13 mouse cellular contexts compared by ENCODE assay signal in the genomic region with DNA sequence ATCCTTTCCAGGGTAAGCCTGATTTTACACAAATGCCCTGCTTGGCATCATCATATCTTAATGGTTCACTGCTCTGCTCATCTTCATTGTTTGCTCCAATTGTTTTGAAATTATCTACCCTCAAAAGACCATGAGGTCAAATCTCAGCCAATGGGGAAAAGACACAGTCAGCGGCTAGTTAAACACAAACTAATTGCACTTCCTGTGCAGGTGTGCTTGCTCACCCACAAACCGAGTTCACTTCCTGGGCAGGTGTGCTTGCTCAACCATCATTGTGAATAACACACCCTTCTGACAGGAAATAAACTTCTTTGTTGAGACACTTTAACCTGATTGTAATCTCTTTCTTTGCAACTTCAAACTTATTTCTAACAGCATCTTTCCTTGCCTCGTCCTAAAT.
DNase-seq lines count a peak whose midpoint lies in the region; ATAC-seq and TF ChIP-seq lines count a peak whose summit lies in the region.
"Had no signal": no experiment of that assay in that cellular context is flagged by ENCODE, and none has a peak within 500 bp of the region (broad histone marks: within the 10 kb centered on the region; RNA-seq: fewer than 3 reads in every experiment).

No protein-coding gene starts in this region.

- H3K9me3 ChIP-seq in liver, embryonic 12.5 days (replicated peaks), result no peaks in the 10 kb centered on the region
- H3K9me3 ChIP-seq: hindbrain, embryonic 15.5 days; neural tube, embryonic 12.5 days; stomach, embryonic 15.5 days had no signal

- no peak for TF ChIP-seq CTCF in liver, adult 2 months (IDR thresholded peaks at IDR 0.05; ENCODE audit: low read depth, low read length)

- no peak overlapping the region for H3K9ac ChIP-seq in liver, adult 2 months (ENCODE audit: low read depth, low read length)
- H3K9ac ChIP-seq in liver, embryonic 12.5 days, result no peak overlapping the region
- H3K9ac ChIP-seq: hindbrain, embryonic 15.5 days; neural tube, embryonic 12.5 days; stomach, embryonic 15.5 days had no signal

- no peaks in the 10 kb centered on the region for H3K27me3 ChIP-seq in liver, adult 2 months (ENCODE audit: control insufficient read depth, insufficient read depth, low read length)
- no peaks in the 10 kb centered on the region for H3K27me3 ChIP-seq in liver, embryonic 12.5 days (replicated peaks)
- H3K27me3 ChIP-seq: hindbrain, embryonic 15.5 days; neural tube, embryonic 12.5 days; stomach, embryonic 15.5 days had no signal

- no peak overlapping the region for H3K4me2 ChIP-seq in liver, embryonic 12.5 days
- H3K4me2 ChIP-seq: hindbrain, embryonic 15.5 days; neural tube, embryonic 12.5 days; stomach, embryonic 15.5 days had no signal

- no peaks in the 10 kb centered on the region for H3K4me1 ChIP-seq in liver, adult 2 months (ENCODE audit: control insufficient read depth, insufficient read depth, low read length)
- no peaks in the 10 kb centered on the region for H3K4me1 ChIP-seq in liver, embryonic 12.5 days
- H3K4me1 ChIP-seq: hindbrain, embryonic 15.5 days; neural tube, embryonic 12.5 days; stomach, embryonic 15.5 days had no signal

- no peaks in the 10 kb centered on the region for H3K36me3 ChIP-seq in liver, adult 2 months (ENCODE audit: control insufficient read depth, insufficient read depth, low read length)
- H3K36me3 ChIP-seq in liver, embryonic 12.5 days, result no peaks in the 10 kb centered on the region
- H3K36me3 ChIP-seq: hindbrain, embryonic 15.5 days; neural tube, embryonic 12.5 days; stomach, embryonic 15.5 days had no signal

- TF ChIP-seq POLR2A in liver, adult 2 months (IDR thresholded peaks at IDR 0.05; ENCODE audit: extremely low read depth, insufficient read depth, low read length), result no peak

- peak; percentile 14 for DNase-seq in liver, adult 2 months (ENCODE audit: extremely low read depth, low read depth, low spot score)
- DNase-seq in c-Kit-positive CD71-negative TER-119-negative erythroid progenitor cells, embryonic 14.5 days (ENCODE audit: low read depth), result peak; percentile 5
- DNase-seq in skeletal muscle tissue, adult 2 months (ENCODE audit: low read depth, low spot score), result peak; percentile 38
- DNase-seq in thymus, postnatal 36 days, result peak; percentile 78 to 87
- DNase-seq in layer of hippocampus, postnatal 36 days, result no peak
- DNase-seq in ovary, postnatal 14 days (ENCODE audit: low spot score), result no peak
- DNase-seq: adrenal gland, adult 8-10 months; cerebellum, adult 18-20 months; kidney, postnatal 36 days had no signal

- 74% methylated on average over 3 of the region's 3 CpGs for WGBS in liver, adult 2 months
- 39% methylated on average over 3 of the region's 3 CpGs for WGBS in liver, embryonic 12.5 days (ENCODE audit: insufficient replicate concordance)

- no peaks in the 10 kb centered on the region for H3K79me2 ChIP-seq in liver, adult 2 months (ENCODE audit: control insufficient read depth, insufficient read depth, low read length)

- H3K4me3 ChIP-seq in liver, adult 2 months (ENCODE audit: insufficient read depth, low read depth, low read length), result no peak overlapping the region
- H3K4me3 ChIP-seq in liver, embryonic 12.5 days, result no peak overlapping the region
- H3K4me3 ChIP-seq: hindbrain, embryonic 15.5 days; neural tube, embryonic 12.5 days; stomach, embryonic 15.5 days had no signal

- no peak for ATAC-seq in liver, embryonic 12.5 days

- no peak overlapping the region for H3K27ac ChIP-seq in liver, adult 2 months (replicated peaks; ENCODE audit: insufficient read depth, low read depth, low read length)
- H3K27ac ChIP-seq in liver, embryonic 12.5 days, result no peak overlapping the region
- H3K27ac ChIP-seq: hindbrain, embryonic 15.5 days; neural tube, embryonic 12.5 days; stomach, embryonic 15.5 days had no signal

Comparison
In these comparisons a context has a peak if more than half of its experiments do, and no peak if none do; other contexts are left out.
1. DNase-seq: peak in liver, adult 2 months (single experiment), c-Kit-positive CD71-negative TER-119-negative erythroid progenitor cells, embryonic 14.5 days (single experiment), skeletal muscle tissue, adult 2 months (single experiment) and thymus, postnatal 36 days (2 of 2); none in layer of hippocampus, postnatal 36 days (0 of 2) and ovary, postnatal 14 days (single experiment).